Mouse (Mus musculus) layer of hippocampus, adult 11-12 months (tissue): Measurements from ENCODE around the gene Rtn1.
"Not testable (repeated sequence)": the region's sequence is repeated elsewhere in the genome, so short reads cannot be mapped to it uniquely, and the experiment has no call there.

ENCODE experiments used
- DNase-seq: peaks from one replicate; pipeline ENCODE4 v3.0.0; 2022; ENCODE audit warnings: low spot score

Gene Rtn1

DNA sequence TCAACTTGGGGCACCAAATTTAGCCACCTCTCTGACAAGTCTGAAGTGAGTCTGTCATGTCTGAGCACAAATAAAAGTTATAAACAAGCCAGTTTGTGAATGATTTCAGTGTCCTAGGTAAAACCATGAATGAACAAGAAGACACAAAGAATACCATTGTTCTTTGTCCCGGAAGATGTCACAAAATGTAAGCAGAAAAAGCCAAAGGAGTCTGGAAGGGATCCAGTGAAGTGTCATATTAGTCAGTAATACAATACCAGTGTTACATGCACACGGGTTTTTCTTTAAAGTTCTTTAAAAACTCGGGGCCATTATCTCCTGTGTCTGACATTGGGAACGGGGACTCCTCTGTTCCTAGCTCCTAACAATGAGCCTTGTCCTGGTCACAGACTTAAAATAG is 85.1 kb downstream of the Rtn1 start:
- DNase-seq: no peak

DNA sequence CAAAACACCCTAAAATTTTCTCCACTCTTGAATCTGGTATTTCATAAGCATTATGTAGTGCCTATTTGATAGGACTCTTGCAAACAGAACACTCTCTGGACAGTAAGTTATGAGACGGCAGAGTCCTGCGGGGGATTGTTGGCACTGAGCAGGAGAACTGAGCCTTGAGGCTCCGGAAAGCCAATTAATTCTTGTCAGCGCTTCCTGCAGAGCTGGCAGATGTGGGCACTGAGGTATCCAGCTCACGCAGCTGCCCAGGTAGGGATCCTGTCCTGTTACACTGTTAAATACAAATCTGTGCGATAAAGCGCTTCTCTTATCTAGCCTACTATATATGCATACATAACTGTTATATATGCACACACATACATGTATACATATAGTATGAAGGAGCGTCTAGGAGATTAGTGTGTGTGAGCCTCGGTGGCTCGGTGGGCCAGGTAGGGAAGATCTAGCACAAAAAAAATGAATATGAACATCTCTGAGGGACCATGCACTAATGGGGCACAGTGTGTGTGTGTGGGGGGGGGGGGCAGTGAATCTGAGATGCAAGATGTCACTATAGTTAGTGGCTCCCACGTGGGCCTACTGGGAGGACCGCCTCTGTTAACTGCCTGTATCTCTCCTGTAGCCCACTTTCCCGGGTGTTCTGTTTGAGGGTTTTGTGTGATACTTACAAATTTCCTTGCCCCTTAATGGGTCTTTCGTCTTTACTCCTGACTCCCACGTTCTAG is 93.0 kb downstream of the Rtn1 start:
- no peak for DNase-seq

- DNase-seq: no peak
Observed at GRCm38 (mm10) chr12:72310818-72311217, 98.0 kb downstream of the Rtn1 start.

- no peak for DNase-seq
Observed at GRCm38 (mm10) chr12:72308506-72308905, 100.3 kb downstream of the Rtn1 start.

DNA sequence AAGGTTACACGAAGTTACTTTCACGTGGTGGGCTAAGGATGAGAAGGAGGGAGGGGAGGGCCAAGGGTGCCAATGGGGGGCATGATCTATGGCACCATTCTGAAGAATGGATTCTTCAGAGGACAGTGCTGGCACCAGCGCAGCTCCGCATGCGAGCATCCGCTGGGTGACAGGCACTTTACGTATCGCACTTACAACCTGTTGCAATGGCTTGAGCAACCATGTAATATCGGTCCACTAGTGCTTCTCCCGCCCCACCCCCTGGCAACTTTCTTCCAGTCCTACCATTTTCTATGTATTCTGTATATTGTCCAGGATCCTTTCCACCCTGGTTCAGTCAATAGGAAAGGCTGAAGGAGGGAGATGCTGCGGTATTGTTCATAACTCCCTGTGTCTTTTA is 102.6 kb downstream of the Rtn1 start:
- DNase-seq: no peak

DNA sequence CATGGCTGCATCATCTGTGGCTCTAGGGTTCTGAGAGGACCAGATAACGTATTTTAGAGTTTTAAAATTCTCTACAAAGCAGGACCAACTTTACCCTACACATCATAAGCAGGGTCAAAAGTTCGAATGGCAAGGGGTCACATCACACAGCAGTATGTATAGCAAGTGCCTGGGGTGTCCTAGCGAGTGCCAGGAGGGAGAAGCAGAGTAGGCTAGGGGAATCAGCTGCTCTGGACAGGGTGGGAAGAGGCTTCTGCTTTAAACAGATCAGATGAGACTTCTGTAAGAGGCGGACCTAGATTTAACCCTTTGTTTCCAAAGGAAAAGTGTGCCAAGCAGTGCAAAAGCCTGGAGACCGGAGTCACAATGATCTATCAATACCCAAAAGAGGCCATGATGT is 103.4 kb downstream of the Rtn1 start:
- no peak for DNase-seq

- no peak for DNase-seq
Observed at GRCm38 (mm10) chr12:72304985-72305384, 103.9 kb downstream of the Rtn1 start.

DNA sequence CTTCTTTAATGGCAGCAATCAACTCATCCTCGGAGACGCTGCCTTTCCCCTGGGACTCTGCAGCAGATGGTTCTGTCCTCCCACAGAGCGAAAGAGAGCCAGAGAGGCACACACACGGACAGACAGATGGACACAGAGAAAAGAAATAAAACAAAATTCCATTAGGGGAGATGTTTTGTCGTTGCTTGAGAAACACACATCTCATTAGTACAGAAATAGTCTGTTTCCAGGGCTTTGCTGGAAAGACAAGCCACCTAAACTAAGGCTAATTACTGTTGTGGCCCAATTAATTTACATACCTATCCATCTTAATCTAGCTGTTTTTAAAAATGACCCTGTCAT is 104.5 kb downstream of the Rtn1 start:
- no peak for DNase-seq

DNA sequence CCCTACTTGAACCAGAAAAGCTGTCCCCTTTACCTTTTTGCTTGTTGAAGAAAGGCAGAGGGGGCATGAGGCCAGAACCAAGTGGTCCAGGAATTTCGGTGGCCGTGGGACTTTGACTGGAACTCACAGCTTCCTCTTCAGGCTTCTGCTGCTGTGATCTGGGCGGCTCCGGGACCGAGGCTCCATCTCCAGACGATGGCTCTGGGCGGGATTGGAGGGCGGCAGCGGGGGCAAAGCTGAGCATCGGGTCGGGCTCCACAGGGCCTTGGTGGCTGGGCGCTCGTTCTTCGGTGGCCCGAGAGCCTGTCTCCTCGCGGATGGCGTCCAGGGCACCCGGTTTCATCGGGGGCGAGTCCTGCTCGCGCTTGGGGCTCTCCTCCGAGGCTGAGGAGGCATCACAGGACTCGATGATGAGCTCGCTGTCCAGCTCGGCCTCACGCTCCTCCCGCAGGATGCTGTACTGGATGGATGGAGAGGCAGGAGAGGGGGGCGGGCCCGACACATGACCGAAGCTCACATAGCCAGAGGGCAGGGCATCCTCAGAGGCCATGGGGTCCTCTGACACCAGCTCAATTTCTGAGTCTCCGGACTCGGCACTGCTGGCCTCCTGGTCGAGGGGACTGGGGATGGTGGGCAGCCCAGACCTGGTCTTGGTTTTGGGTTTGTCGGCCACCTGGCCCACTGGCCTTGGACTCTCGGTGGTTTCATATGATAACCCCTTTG is 105.1 kb downstream of the Rtn1 start:
- no peak for DNase-seq

DNA sequence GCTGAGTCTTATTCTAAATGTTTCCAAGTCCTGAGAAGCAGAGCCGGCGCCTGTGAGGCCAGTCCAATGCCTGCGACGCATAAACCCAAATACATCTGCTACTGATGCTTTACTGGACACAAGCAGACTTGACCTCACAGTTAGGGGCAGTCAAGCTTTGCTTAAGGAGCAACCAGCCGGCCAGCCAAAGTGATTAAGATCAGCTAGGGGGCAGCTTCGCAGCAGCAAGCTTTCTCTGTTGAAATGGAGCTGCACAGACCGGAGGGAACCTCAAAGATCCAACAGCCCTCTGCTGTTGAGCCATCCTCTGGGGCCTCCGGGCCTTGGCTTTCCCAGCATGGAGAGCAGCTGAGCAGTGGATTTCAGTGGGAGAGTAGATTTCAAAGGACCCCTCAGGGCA is 107.4 kb downstream of the Rtn1 start:
- DNase-seq: no peak

DNA sequence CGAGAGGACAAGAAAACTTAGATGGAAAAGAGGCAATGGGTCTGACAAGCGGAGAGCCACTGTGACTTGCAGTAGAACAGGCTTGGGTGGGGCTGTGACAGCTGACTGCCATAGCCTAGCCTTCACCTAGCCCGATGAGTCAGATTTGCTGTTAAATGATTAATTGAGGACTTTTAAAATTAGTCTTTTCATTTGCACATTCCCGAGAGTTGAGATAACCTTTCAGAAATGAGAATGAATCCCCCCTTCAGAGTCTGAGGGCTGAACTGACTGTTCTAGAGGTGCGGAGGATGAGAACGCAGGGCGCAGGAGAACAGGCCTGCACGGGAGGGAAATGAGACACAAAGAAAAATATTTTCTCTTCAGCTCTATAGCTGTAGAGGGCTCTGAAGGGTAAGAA is 107.9 kb downstream of the Rtn1 start:
- no peak for DNase-seq

GRCm38 (mm10) chr12:72298222-72298621 is 110.6 kb downstream of the Rtn1 start:
- DNase-seq: no peak

GRCm38 (mm10) chr12:72296552-72296951 is 112.3 kb downstream of the Rtn1 start:
- DNase-seq: no peak

DNA sequence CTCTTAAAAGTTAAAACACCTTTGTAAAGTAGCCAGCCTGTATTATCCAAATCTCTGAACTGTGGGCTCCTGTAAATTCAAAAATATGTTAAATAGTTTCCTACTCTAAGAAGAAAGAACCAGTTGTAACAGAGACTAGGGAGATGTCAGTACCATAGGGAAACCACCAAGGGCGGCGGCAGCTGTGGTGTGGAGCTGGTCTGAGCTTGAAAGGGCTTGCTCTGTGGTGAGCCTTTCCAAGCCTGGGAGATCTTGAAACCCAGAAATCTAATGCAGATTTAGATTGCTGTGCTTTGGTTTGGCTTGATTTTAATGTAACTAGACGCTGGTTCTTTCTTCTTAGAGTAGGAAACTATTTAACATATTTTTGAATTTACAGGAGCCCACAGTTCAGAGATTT is 115.7 kb downstream of the Rtn1 start:
- not testable (repeated sequence) for DNase-seq

- no peak for DNase-seq
Observed at GRCm38 (mm10) chr12:72292566-72292965, 116.3 kb downstream of the Rtn1 start.

- no peak for DNase-seq
Observed at GRCm38 (mm10) chr12:72291266-72291665, 117.6 kb downstream of the Rtn1 start.

DNA sequence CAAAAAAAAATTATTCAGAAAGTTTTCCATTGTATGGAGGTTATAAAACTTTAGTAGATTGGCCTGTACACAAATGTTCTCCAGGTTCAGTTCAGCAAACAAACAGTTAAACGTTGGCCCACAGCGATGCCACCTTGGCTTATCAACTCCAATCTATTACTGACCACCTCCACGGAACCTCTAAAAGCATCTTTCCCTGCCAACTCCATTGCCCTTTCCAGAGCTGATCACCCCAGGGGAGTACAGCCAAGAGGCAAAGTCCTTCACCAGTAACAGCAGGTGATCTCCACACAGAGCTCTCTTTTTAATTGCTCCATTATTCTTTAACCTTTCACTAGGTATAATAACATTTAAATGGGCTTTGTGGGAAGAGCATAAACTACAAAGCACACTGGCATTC is 120.6 kb downstream of the Rtn1 start:
- DNase-seq: no peak

- DNase-seq: no peak
Observed at GRCm38 (mm10) chr12:72287332-72288004, 121.4 kb downstream of the Rtn1 start.

- peak; percentile 84 for DNase-seq
Observed at GRCm38 (mm10) chr12:72285366-72286345, 123.2 kb downstream of the Rtn1 start.

GRCm38 (mm10) chr12:72284576-72284975 is 124.3 kb downstream of the Rtn1 start:
- no peak for DNase-seq

DNA sequence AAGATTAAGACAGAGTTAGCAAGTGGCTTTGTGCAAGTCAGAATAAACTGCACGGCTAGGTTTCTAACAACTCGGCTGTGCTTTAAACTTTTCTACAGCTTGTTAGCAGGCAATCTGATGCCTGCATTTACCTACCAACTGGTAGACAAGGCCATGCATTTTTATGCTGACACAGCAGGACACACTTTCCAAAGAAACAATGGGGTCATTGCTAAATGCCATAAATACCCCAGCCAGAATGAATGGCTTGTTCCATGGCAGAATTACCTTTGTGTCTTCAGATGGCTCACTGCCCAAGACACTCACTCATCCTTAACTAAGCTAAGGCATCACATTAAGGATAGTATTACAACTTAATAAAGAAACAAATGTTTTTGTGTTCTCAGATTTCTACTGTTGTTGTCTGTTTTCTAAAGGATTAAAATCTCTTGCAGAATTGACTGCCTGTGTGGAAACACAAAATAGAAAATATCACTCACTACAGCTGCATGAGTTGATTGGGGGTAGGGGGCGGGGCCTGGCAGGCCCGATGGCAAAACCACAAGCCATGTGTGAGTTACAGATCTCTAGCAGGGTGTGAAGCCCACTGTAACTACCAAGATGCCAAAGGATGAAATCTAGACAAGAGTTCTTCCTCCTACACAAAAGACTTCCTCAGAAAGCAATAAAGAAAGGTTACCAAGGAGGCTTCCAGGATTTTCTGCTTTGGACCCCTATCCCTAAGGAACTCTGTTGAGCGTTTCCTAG is 129.6 kb downstream of the Rtn1 start:
- no peak for DNase-seq
